Mouse (Mus musculus) midbrain, embryonic 11.5 days (tissue): Measurements from ENCODE around the gene Cfc1. TPM values are rescaled to one million over a fixed set of nuclear protein-coding genes. Genes with fewer than 3 reads are reported as not detected.

ENCODE experiments used
- ATAC-seq: fragments of 200-750 bp; cut with Nextera tagmentation; 2 replicates; pipeline ENCODE4 v1.8.0; 2017; ENCODE audit warnings: moderate TSS enrichment, moderate library complexity; ENCODE audit not compliant: low FRiP score
- DNase-seq: peaks from one replicate; pipeline ENCODE4 v3.0.0; 2015; ENCODE audit warnings: low spot score; ENCODE audit errors: missing footprints
- H3K27ac ChIP-seq: fragments of 300-500 bp; sonication (generic); 2 replicates; pipeline ENCODE4 v1.5.1; 2014; ENCODE audit warnings: low read depth, low read length
- H3K27me3 ChIP-seq: fragments of 300-500 bp; sonication (generic); 2 replicates; pipeline ENCODE4 v1.6.1; 2014; ENCODE audit warnings: mild to moderate bottlenecking, low read length, moderate library complexity, mixed read lengths; ENCODE audit not compliant: control insufficient read depth, insufficient read depth
- H3K36me3 ChIP-seq: fragments of 300-500 bp; sonication (generic); 2 replicates; pipeline ENCODE4 v1.6.1; 2014; ENCODE audit warnings: mild to moderate bottlenecking, low read length, moderate library complexity, mixed read lengths; ENCODE audit not compliant: control insufficient read depth, insufficient read depth
- H3K4me1 ChIP-seq: fragments of 300-500 bp; sonication (generic); 2 replicates; pipeline ENCODE4 v1.6.1; 2014; ENCODE audit warnings: low read length; ENCODE audit not compliant: control insufficient read depth, insufficient read depth
- H3K4me2 ChIP-seq: fragments of 300-500 bp; sonication (generic); 2 replicates; pipeline ENCODE4 v1.6.1; 2014; ENCODE audit warnings: mild to moderate bottlenecking, moderate library complexity
- H3K4me3 ChIP-seq: fragments of 300-500 bp; sonication (generic); 2 replicates; pipeline ENCODE4 v1.5.1; 2014; ENCODE audit warnings: low read depth, low read length
- H3K9ac ChIP-seq: fragments of 300-500 bp; sonication (generic); 2 replicates; pipeline ENCODE4 v1.6.1; 2014; ENCODE audit warnings: low read length
- H3K9me3 ChIP-seq: fragments of 300-500 bp; sonication (generic); 2 replicates; pipeline ENCODE4 v1.6.1; 2016; ENCODE audit warnings: low read length; ENCODE audit not compliant: control insufficient read depth
- WGBS: fragments of 180-500 bp; shearing (Covaris S2); extraction: QIAGEN DNeasy Blood & Tissue Kit; methylation state at CpG from one replicate; pipeline ENCODE4 v1.1.7; 2014; 5-methylcytosine and 5-hydroxymethylcytosine counted together
- polyA plus RNA-seq: library from polyadenylated mRNA; unstranded; fragments of >200 nt; fragmentation: Nextera tagmentation; extraction: Ambion mirVana; gene quantifications from 2 replicates; pipeline ENCODE4 v1.2.1, GENCODE M21; 2014

Gene Cfc1
- polyA plus RNA-seq, 1 experiment from 2014 or later, result not detected

DNA sequence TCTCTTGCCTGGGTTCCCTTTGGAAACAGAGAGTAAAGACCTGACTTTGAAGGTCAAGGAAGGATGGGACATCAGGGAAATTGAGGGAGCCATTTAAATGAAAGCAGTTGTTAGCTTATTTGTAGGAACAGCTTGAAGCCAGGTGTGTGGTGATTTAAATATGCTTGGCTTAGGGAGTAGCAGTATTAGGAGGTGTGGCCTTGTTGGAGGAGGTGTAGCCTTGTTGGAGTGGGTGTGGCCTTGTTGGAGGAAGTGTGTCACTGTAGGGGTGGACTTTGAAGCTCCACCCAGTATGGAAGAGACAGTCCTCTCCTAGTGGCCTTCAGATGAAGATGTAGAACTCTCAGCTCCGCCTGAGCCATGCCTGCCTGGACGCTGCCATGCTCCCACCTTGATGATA lies 34.4 kb downstream of the Cfc1 start:
- H3K9me3 ChIP-seq, result no peaks in the 10 kb centered on the region
- 83% methylated on average over 2 of the region's 2 CpGs for WGBS
- no peak overlapping the region for H3K27ac ChIP-seq
- ATAC-seq (no peak), DNase-seq (no peak)
- no peaks in the 10 kb centered on the region for H3K4me1 ChIP-seq
- H3K4me3 ChIP-seq, result no peak overlapping the region
- H3K27me3 ChIP-seq, result no peaks in the 10 kb centered on the region
- no peaks in the 10 kb centered on the region for H3K36me3 ChIP-seq
- no peak overlapping the region for H3K9ac ChIP-seq
- no peak overlapping the region for H3K4me2 ChIP-seq

DNA sequence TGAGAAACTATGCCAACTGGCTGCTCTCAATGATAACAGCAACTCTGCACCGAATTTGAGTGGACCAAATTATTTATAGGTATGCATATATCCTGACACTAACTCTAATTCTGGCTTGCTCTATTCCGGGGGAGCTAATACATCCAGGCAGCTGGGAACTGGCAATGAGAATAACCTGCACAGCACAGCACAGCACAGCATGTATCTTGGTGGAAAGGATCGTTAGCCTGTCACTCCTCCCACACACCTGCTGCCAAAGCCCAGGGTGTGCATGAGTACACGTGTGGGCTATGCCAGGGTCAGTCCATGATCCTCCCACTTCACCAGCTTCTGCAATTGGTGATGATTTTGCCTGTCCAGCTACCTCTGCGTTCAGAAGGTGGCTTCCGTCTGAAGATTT lies 36.0 kb downstream of the Cfc1 start:
- Histone ChIP-seq H3K4me1 (no peaks in the 10 kb centered on the region), H3K9me3 (no peaks in the 10 kb centered on the region), H3K27ac (no peak overlapping the region), H3K9ac (no peak overlapping the region), H3K36me3 (no peaks in the 10 kb centered on the region), H3K27me3 (no peaks in the 10 kb centered on the region), H3K4me2 (no peak overlapping the region), H3K4me3 (no peak overlapping the region)
- no peak for ATAC-seq
- DNase-seq, result no peak
- WGBS, result 77% methylated on average over 6 of the region's 6 CpGs

DNA sequence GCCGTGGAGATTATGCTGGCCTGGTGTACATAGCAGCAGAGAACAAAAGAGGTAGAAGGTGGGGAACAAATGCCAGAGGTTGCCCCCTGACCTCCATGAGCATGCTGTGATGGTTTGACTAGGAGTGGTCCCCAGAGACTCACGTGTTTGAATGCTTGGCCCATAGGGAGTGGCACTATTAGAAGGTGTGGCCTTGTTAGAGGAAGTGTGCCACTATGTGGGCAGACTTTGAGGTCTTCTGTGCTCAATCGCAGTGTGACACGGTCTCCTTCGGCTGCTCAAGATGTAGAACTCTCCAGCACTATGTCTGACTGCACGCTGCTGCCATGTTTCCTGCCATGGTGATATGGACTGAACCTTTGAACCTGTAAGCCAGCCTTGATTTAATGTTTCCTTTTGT lies 37.8 kb downstream of the Cfc1 start:
- Histone ChIP-seq H3K27ac (no peak overlapping the region), H3K4me2 (no peak overlapping the region), H3K36me3 (no peaks in the 10 kb centered on the region), H3K27me3 (no peaks in the 10 kb centered on the region), H3K9me3 (no peaks in the 10 kb centered on the region), H3K4me1 (no peaks in the 10 kb centered on the region), H3K4me3 (no peak overlapping the region), H3K9ac (no peak overlapping the region)
- WGBS, result 82% methylated on average over 6 of the region's 6 CpGs
- DNase-seq (no peak), ATAC-seq (no peak)

DNA sequence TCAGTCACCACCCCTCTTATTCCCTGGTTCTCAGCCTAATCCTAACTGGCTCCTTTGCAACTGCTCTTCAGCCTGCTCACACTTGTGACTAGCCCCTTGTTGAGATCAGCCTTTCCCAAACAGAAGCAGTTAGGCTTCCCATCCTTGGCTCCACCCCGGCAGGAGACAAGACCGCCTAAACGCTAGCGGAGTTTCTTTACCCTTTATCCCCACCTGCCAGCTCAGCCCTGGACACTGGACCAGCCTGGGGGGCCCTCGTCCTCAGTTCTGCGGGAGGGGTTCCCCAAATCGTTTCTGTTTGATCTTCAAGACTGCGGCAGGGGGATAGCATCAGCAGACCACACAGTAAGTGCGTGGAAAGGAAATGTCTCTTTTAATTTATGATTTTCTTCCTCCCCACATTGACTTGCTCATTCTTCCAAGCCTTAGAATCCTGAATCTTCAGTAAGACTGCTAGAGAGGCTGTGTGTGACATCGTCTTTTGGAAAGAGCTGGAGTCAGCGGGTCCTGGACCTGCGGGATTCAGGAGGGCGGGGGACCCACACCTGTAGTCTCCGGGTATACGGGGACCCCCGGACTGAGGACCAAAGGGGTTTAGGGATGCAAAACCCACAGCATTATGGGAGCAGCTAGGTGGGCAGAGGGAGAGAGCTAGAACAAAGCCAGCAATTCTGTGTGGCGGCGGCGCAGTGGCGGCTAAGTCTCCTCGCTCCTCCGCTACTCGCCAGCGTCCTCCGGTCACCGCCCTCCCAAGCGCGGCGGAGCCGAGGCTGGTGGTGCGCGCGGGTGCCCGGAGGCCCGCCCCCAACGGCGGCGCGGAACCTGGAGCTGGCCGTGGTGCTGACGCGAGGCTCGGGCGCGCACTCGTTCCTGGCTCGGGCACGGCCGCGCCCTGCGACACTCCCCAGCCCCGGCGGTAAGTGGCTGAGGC lies 43.7 kb downstream of the Cfc1 start, which contains the start of gene Amer3:
Amer3 (plus strand) TSS at position 807 of the 931 bp plus-strand sequence.
- H3K4me3 ChIP-seq, result peak within 1 kb of the TSS; percentile 31
- H3K4me1 ChIP-seq, result no peaks in the 10 kb centered on the region
- WGBS, result under 1% methylated on average over 47 of the region's 53 CpGs
- ATAC-seq, result peak; percentile 94
- H3K27me3 ChIP-seq, result peaks cover 8% of the 10 kb centered on the region
- no peaks in the 10 kb centered on the region for H3K9me3 ChIP-seq
- no peaks in the 10 kb centered on the region for H3K36me3 ChIP-seq
- DNase-seq, result peak; percentile 98
- no peak within 1 kb of the TSS for H3K27ac ChIP-seq
- peak within 1 kb of the TSS; percentile 60 for H3K4me2 ChIP-seq
- peak within 1 kb of the TSS; percentile 62 for H3K9ac ChIP-seq

DNA sequence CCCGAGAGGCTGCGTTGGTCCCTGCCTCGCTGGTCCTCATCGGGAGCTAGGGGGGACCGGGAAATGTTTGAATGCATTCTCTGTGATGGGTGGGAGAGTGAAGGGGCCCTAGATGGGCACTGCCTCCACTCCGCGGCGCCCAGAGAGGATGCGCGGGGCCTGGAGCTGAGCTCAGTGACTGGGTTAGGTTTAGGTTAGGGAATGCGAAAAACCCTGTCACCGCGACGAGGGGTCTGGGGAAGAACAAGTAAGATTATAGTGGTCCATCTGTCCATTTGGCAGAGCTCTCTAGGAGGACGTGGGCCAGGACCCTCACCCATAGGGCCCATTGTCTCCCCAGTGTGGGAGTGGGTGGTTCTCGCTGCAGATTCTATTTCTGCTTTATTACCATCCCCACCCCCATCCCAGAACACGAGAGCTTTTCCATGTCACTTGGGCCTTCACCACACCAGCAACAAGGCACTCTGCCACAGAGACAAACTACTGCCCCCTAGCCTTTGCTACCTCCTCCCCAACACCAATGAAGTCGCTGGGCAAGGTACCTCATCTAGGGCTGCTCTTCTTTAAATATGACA lies 44.4 kb downstream of the Cfc1 start:
- WGBS, result 2% methylated on average over 18 of the region's 18 CpGs
- peak overlapping the region; percentile 60 for H3K4me2 ChIP-seq
- ATAC-seq, result peak; percentile 64
- H3K4me3 ChIP-seq, result peak overlapping the region; percentile 31
- DNase-seq, result no peak
- H3K36me3 ChIP-seq, result no peaks in the 10 kb centered on the region
- no peaks in the 10 kb centered on the region for H3K9me3 ChIP-seq
- H3K27me3 ChIP-seq, result peaks cover 8% of the 10 kb centered on the region
- no peak overlapping the region for H3K27ac ChIP-seq
- H3K4me1 ChIP-seq, result no peaks in the 10 kb centered on the region
- H3K9ac ChIP-seq, result peak overlapping the region; percentile 62

DNA sequence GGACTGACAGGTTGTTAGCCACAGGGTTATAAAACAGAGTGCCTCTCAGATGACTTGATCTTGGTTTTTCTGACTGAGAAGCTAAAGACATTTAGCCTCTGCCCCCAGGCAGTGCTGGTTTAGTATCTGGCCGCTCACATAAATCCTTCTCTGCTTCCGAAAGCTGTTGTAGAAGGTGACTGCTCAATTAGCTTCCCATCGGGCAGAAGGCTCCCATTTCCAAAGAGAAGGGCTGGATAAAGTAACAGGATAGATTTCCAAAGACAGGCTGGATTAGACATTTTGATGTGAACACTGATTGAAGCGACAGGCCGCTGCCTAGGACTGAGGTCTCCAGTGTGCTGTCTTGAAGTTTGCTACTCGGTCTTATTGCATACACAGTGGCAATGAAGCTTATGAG lies 46.8 kb downstream of the Cfc1 start:
- Histone ChIP-seq H3K36me3 (no peaks in the 10 kb centered on the region), H3K9me3 (no peaks in the 10 kb centered on the region), H3K4me1 (no peaks in the 10 kb centered on the region), H3K4me2 (no peak overlapping the region), H3K4me3 (no peak overlapping the region), H3K27me3 (peaks cover 8% of the 10 kb centered on the region), H3K27ac (no peak overlapping the region), H3K9ac (no peak overlapping the region)
- DNase-seq (no peak), ATAC-seq (no peak)
- 78% methylated on average over 6 of the region's 6 CpGs for WGBS

DNA sequence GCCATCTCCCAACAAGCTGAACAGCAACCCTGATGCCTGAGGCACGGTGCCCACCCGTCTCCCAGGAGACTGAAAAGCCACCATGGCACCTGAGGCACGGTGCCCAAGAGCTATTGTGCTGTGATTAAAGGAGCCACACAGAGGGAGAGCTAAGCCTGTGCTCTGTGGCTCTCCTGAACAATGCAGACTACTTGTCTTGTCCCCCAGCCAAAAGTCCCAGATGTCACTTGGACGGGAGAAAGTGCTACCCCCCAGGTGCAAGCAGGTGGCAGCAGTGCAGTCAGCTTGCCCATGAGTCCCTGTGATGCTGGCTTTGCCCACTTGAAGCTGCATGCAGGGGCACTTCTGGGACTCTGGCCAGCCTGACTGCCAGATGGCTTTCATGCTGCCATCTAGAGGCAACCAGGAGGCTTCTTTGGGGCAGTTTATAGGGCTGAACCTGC lies 48.4 kb downstream of the Cfc1 start:
- 6% methylated on average over 4 of the region's 4 CpGs for WGBS
- H3K4me2 ChIP-seq, result no peak overlapping the region
- ATAC-seq, result no peak
- H3K9ac ChIP-seq, result no peak overlapping the region
- DNase-seq, result no peak
- H3K36me3 ChIP-seq, result no peaks in the 10 kb centered on the region
- H3K27me3 ChIP-seq, result peaks cover 4% of the 10 kb centered on the region; the same call in 1 of the 2 replicates
- H3K9me3 ChIP-seq, result no peaks in the 10 kb centered on the region
- H3K4me1 ChIP-seq, result no peaks in the 10 kb centered on the region
- no peak overlapping the region for H3K27ac ChIP-seq
- H3K4me3 ChIP-seq, result no peak overlapping the region

DNA sequence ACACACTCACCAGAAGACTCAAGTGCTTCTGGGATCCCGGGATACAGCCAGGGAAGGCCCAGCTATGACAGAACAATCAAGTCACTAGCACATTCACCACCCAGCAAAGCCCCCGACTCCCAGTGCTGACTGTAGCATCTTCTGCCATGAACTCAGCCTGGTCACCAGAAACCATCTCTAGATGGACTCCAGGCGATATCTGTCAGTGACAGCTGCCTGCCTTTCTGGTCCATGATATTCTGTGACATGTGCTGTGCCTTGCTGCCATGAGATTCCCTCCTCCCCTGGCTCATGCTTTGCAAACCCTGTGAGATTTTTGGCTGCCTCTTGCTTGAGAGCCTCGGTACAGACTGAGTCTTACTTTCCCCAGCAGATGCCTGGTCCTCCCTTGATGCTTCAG lies 49.3 kb downstream of the Cfc1 start:
- no peak overlapping the region for H3K4me2 ChIP-seq
- no peaks in the 10 kb centered on the region for H3K4me1 ChIP-seq
- no peaks in the 10 kb centered on the region for H3K36me3 ChIP-seq
- ATAC-seq, result no peak
- H3K9me3 ChIP-seq, result no peaks in the 10 kb centered on the region
- H3K27ac ChIP-seq, result no peak overlapping the region
- 81% methylated on average over 4 of the region's 4 CpGs for whole genome bisulfite sequencing
- H3K9ac ChIP-seq, result no peak overlapping the region
- H3K27me3 ChIP-seq, result no peaks in the 10 kb centered on the region
- no peak overlapping the region for H3K4me3 ChIP-seq
- DNase-seq, result no peak
